Mouse (Mus musculus) embryonic facial prominence, embryonic 10.5 days (tissue): Measurements from ENCODE around the gene Esrrg. TPM values are rescaled to one million over a fixed set of nuclear protein-coding genes. Genes with fewer than 3 reads are reported as not detected.

Experiments
- DNase-seq: peaks from one replicate; pipeline ENCODE4 v3.0.0-alpha.2; 2017; ENCODE audit warnings: low spot score
- H3K27ac ChIP-seq: fragments of 300-500 bp; sonication (generic); replicated peaks from 2 replicates; pipeline ENCODE4 v1.5.1; 2016; ENCODE audit warnings: mild to moderate bottlenecking
- H3K27me3 ChIP-seq: fragments of 300-500 bp; sonication (generic); replicated peaks from 2 replicates; pipeline ENCODE4 v1.6.1; 2016; ENCODE audit warnings: low read depth, mild to moderate bottlenecking; ENCODE audit not compliant: poor library complexity, severe bottlenecking
- H3K36me3 ChIP-seq: fragments of 300-500 bp; sonication (generic); replicated peaks from 2 replicates; pipeline ENCODE4 v1.6.1; 2016; ENCODE audit warnings: mild to moderate bottlenecking, moderate library complexity
- H3K4me1 ChIP-seq: fragments of 300-500 bp; sonication (generic); 2 replicates; pipeline ENCODE4 v1.6.1; 2016
- H3K4me3 ChIP-seq: fragments of 300-500 bp; sonication (generic); 2 replicates; pipeline ENCODE4 v1.5.1; 2016; ENCODE audit warnings: mild to moderate bottlenecking, moderate library complexity
- H3K9me3 ChIP-seq: fragments of 300-500 bp; sonication (generic); 2 replicates; pipeline ENCODE4 v1.6.1; 2016; ENCODE audit warnings: mild to moderate bottlenecking
- WGBS: fragments of 180-500 bp; shearing (Covaris S2); methylation state at CpG from one replicate; pipeline ENCODE4 v1.1.7; 2016; 5-methylcytosine and 5-hydroxymethylcytosine counted together
- polyA plus RNA-seq: library from polyadenylated mRNA; unstranded; fragments of >200 nt; fragmentation: Nextera tagmentation; extraction: Ambion mirVana; gene quantifications from 2 replicates; pipeline ENCODE4 v1.2.1, GENCODE M21; 2016

Esrrg gene
- polyA plus RNA-seq, 1 experiment from 2014 or later: 1.1 TPM

DNA sequence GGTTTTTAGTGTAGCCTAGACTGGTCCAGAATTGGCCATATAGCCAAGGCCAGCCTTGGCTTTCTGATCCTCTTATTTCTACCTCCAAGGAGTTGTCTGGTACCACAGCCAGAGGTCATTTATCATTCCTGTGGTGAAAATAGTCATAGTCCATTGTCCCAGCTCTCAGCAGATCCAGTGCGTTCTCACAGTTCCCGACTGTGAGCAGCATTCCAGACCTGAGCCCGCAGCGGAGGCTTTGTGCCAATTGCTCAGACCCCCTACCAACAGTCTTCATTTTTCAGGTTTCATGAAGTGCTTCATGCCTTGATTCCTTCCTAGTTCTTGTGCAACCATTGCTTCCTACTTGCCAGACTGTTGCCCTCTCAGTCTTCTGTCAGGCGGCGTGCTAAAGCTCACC lies 278.7 kb downstream of the Esrrg start:
- Histone ChIP-seq H3K4me1 (peaks cover 7% of the 10 kb centered on the region), H3K27me3 (no peaks in the 10 kb centered on the region), H3K9me3 (no peaks in the 10 kb centered on the region), H3K27ac (no peak overlapping the region), H3K36me3 (no peaks in the 10 kb centered on the region), H3K4me3 (no peak overlapping the region)
- no peak for DNase-seq
- WGBS: 91% methylated on average over 6 of the region's 6 CpGs

DNA sequence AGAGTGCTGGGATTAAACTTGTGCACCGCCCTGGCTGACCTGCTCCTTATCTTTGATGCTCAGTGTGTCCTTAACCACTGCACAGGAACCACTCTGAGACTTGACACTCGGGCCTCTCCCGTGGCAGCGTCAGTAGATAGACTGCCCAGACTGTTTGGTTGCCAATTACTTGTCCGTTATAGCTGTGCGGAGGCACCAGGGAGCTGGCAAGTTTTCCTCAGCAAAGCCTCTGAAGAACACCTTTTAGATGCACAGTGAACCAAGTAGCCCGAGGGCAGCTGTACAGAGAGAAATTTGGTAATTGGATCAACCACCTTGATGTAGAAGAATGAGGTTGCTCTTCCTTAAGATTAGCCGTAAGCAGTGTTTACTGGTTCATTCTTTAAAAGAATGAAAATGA lies 279.6 kb downstream of the Esrrg start:
- WGBS: 71% methylated on average over 8 of the region's 8 CpGs
- no peak for DNase-seq

DNA sequence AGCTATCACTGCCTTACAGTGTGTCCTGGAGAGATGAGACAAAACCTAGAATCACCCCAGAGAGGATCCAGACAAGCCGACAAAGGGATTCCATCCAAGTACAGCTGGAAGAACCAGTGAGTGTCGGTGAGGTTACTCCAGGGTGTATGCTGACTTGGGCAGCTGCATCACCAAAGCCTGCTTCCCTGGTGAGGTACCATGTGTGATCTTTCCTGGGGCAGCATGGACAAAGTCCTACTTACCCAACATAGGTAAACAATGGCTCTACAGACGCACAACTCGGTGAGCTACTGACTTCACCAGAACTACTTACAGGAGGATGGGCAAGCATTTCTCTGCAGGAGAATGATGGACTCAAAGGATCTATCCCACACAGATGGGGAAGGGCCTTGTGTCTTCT lies 280.5 kb downstream of the Esrrg start:
- no peaks in the 10 kb centered on the region for H3K4me1 ChIP-seq
- H3K36me3 ChIP-seq: no peaks in the 10 kb centered on the region
- DNase-seq: no peak
- WGBS: 90% methylated on average over 4 of the region's 4 CpGs
- no peaks in the 10 kb centered on the region for H3K27me3 ChIP-seq
- no peak overlapping the region for H3K4me3 ChIP-seq
- no peak overlapping the region for H3K27ac ChIP-seq
- no peaks in the 10 kb centered on the region for H3K9me3 ChIP-seq

More for the DNA sequence above, 279.6 kb downstream of the Esrrg start:
- H3K4me3 ChIP-seq: no peak overlapping the region
- no peaks in the 10 kb centered on the region for H3K9me3 ChIP-seq
- peaks cover 7% of the 10 kb centered on the region; the same call in 1 of the 2 replicates for H3K4me1 ChIP-seq
- H3K27me3 ChIP-seq: no peaks in the 10 kb centered on the region
- no peak overlapping the region for H3K27ac ChIP-seq
- H3K36me3 ChIP-seq: no peaks in the 10 kb centered on the region

DNA sequence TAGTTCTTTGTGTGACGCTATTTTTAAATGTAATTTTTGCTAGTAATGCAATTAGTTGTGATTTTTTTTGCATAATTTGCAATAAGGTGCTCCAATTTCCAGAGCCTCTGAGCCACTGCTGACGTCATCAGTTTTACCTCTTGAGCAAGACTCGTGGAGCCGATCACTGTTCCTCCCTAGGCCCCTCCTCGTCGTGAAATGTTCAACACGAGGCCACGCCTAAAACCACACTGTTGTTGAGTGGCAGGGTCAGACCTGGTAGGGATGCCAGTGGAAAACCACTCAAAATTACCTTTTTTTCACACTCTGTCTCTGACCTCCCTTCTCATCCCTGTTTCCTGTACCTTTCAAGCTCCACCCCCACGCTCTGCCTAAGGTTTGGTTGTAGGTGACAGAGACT lies 282.7 kb downstream of the Esrrg start:
- no peaks in the 10 kb centered on the region for H3K9me3 ChIP-seq
- no peak overlapping the region for H3K27ac ChIP-seq
- H3K4me1 ChIP-seq: peaks cover 7% of the 10 kb centered on the region; the same call in 1 of the 2 replicates
- no peak for DNase-seq
- no peaks in the 10 kb centered on the region for H3K36me3 ChIP-seq
- WGBS: 85% methylated on average over 9 of the region's 9 CpGs
- no peaks in the 10 kb centered on the region for H3K27me3 ChIP-seq
- no peak overlapping the region for H3K4me3 ChIP-seq

DNA sequence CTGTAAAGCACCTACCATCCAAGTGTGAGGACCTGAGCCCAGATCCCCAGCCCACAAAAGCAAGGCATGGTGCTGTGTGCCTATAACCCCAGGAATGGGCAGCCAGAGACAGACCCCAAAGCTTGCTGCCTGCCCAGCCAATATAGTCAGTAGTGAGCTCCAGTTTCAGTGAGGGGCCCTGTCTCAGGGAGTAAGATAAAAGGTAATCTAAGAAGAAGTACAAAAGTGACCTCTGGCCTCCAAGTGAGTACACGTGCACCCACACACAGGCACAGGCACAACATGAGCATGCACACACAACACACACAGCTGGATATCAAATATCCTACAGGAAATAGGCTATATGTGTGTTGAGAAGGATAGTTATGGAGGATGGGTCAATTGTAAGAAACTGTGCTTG lies 286.9 kb downstream of the Esrrg start:
- 42% methylated on average over 1 of the region's 1 CpGs for WGBS
- Histone ChIP-seq H3K27ac (no peak overlapping the region), H3K4me3 (no peak overlapping the region), H3K36me3 (no peaks in the 10 kb centered on the region), H3K9me3 (no peaks in the 10 kb centered on the region), H3K4me1 (peaks cover 7% of the 10 kb centered on the region; the same call in 1 of the 2 replicates), H3K27me3 (no peaks in the 10 kb centered on the region)
- DNase-seq: no peak

DNA sequence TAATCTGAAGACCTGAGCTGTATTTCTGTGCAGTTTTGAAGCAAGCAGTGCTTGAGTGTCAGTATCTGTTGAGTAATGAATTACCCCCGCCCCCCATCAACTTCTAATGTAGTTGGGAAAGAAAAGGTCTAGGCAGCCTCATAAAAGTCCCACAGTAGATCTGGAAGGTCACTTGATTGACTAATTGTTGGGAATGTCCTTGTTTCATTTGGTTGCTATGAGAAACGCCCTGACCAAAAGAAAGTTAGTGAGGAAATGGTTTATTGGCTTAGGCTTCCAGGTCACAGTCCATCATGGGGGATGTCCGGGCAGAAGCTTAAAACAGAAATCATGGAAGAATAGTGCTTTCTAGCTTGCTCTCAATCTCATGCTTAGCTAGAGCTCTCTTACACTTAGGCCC lies 287.7 kb downstream of the Esrrg start:
- 88% methylated on average over 3 of the region's 3 CpGs for WGBS
- no peak for DNase-seq
- no peak overlapping the region for H3K27ac ChIP-seq
- H3K27me3 ChIP-seq: no peaks in the 10 kb centered on the region
- no peak overlapping the region for H3K4me3 ChIP-seq
- H3K9me3 ChIP-seq: no peaks in the 10 kb centered on the region
- no peaks in the 10 kb centered on the region for H3K36me3 ChIP-seq
- H3K4me1 ChIP-seq: peaks cover 10% of the 10 kb centered on the region

DNA sequence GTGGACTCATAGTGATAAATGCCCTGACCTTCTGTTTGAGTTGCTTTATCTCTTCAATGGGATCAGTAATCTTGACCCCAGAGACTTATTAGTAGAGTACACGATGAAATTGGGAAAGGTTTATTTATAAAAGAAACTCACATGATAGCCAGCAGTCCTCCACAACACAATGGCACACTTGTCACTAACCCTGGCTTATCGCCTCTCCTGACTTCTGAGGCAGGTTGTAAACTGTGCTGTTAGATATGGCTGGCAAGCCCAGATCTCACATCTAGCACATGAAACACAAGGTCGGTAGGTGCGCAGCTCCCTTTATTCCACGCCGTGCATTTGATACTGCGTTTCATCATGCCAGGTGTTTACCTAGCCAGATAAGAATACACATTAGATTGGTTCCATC lies 288.3 kb downstream of the Esrrg start:
- no peaks in the 10 kb centered on the region for H3K36me3 ChIP-seq
- 92% methylated on average over 7 of the region's 7 CpGs for whole genome bisulfite sequencing
- DNase-seq: no peak

DNA sequence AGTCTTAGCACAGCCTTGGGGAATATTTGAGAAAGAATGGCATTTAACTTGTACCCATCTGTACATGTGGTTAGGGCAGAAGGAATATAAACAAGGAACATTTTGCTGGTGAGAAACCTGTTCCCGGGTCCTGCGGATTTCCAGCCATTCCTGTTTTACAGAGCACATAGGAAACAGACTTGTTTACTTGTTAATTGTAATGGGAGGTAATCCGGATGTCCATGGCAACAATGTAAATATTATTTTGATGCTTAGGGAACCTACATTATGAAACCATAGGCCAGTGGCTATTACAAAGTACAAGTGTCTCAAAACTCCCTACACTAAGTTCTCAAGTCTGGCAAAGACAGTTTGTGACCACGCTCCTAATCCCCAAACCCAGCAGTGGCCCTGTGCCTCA lies 290.9 kb downstream of the Esrrg start:
- 61% methylated on average over 4 of the region's 4 CpGs for WGBS
- Histone ChIP-seq H3K4me1 (peaks cover 13% of the 10 kb centered on the region), H3K27me3 (no peaks in the 10 kb centered on the region), H3K4me3 (no peak overlapping the region), H3K9me3 (no peaks in the 10 kb centered on the region), H3K27ac (no peak overlapping the region), H3K36me3 (no peaks in the 10 kb centered on the region)
- DNase-seq: no peak

More for the DNA sequence above, 288.3 kb downstream of the Esrrg start:
- no peak overlapping the region for H3K27ac ChIP-seq
- H3K9me3 ChIP-seq: no peaks in the 10 kb centered on the region
- no peak overlapping the region for H3K4me3 ChIP-seq
- peaks cover 10% of the 10 kb centered on the region for H3K4me1 ChIP-seq
- no peaks in the 10 kb centered on the region for H3K27me3 ChIP-seq

DNA sequence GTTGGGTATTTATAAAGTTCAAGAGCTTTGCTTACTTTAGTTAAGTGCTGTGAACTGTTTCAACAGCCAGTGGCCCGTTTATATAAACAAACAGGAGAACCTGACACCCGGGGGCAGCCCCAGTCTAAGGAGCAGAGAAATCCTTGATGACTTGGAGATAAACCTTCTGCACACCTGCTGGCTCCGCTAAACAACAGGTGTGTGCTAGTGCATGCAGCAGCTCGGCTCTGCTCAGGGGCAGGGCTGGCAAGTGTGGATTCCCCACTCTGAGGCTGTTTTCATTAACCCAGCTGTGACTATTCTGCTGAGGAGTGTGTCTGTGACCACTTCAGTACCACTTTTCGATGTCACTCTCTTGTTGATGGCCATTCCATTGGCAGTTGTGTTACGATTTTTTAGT lies 292.2 kb downstream of the Esrrg start:
- peak; percentile 34 for DNase-seq
- Histone ChIP-seq H3K27me3 (no peaks in the 10 kb centered on the region), H3K36me3 (no peaks in the 10 kb centered on the region), H3K27ac (no peak overlapping the region), H3K4me3 (no peak overlapping the region), H3K9me3 (no peaks in the 10 kb centered on the region), H3K4me1 (peaks cover 7% of the 10 kb centered on the region)
- WGBS: 57% methylated on average over 6 of the region's 6 CpGs

DNA sequence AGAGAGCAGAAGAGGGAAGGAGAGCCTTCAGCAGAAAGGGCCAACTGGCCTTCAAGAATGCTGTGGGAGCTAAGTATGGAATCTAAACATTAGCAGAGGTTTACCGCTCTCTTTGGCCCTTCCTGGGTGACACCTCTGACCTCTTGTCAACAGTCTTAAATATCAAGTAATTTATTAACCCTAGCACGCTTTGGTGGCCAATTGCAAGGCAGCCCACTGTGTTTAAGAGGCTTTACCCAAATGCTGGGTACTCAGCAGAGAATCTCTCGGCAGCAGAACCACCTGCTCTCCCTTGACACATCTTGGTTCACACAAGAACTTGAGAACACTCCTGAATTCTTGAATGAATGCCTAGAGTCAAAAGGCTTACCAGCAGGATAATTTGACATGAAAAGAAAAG lies 293.6 kb downstream of the Esrrg start:
- H3K27ac ChIP-seq: no peak overlapping the region
- no peak overlapping the region for H3K4me3 ChIP-seq
- no peaks in the 10 kb centered on the region for H3K36me3 ChIP-seq
- 53% methylated on average over 3 of the region's 3 CpGs for WGBS
- peaks cover 8% of the 10 kb centered on the region for H3K4me1 ChIP-seq
- no peaks in the 10 kb centered on the region for H3K9me3 ChIP-seq
- DNase-seq: no peak
- H3K27me3 ChIP-seq: no peaks in the 10 kb centered on the region

DNA sequence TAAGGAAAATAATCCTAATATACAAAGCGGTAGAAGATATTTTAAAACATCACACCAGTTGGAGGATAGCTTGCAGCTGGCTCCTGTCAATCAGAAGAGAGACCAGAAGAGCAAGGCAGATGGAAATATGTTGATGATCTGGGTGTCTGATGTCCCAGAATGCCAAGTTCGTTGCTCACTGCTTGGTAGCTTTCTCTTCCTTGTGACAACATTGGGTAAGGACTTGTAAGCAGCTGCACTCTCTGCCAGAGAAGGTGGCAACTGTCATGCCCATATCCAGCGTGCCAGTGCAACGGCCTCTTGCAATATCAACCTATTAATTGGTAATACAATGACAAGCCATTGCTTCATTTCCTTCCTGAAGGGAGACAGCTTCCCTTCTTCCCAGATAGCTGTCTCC lies 296.1 kb downstream of the Esrrg start:
- Histone ChIP-seq H3K27ac (no peak overlapping the region), H3K27me3 (no peaks in the 10 kb centered on the region), H3K36me3 (no peaks in the 10 kb centered on the region), H3K9me3 (no peaks in the 10 kb centered on the region), H3K4me3 (no peak overlapping the region), H3K4me1 (peaks cover 21% of the 10 kb centered on the region)
- WGBS: 87% methylated on average over 4 of the region's 4 CpGs
- no peak for DNase-seq

DNA sequence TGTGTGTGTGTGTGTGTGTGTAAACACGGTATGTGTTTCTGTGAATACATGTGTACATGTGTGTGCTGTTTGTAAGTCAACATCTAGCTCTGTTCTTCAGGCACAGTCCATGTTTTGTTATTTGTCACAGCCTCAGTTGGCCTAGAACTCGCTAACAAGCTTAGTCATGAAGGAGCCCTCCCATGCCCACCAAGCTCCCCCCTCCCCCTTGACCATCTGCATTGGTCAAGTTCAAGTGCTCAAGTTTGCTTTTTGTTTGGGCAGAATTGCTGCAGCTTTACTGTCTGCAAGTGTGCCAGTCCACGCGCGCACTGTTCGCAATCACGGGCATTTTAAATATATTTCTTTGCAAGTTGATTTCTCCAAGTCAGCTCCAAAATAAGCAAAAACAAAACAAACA lies 298.8 kb downstream of the Esrrg start:
- Histone ChIP-seq H3K27me3 (no peaks in the 10 kb centered on the region), H3K4me1 (peaks cover 14% of the 10 kb centered on the region), H3K9me3 (no peaks in the 10 kb centered on the region), H3K36me3 (no peaks in the 10 kb centered on the region), H3K4me3 (no peak overlapping the region), H3K27ac (peak overlapping the region; percentile 61)
- 60% methylated on average over 7 of the region's 7 CpGs for WGBS
- DNase-seq: no peak

DNA sequence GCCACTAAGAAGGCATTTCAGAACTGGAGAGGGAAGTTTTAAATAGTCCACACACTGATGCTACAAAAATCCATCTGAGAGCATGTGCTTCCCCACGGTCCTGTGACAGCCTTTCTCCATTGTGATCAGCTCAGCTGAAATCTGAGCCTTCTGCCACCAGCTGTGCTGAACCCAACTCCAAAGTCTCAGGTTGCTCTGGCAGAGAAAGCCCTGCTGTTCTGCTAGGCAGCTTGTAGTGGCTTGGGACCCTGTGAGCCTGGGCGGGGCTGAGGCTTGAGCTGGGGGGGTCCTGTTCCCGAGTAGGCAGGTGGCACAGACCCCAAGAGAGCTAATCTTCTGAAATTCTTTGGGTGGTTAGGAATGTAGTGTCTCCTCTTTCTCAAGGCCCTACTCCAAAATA lies 299.3 kb downstream of the Esrrg start:
- Histone ChIP-seq H3K27me3 (no peaks in the 10 kb centered on the region), H3K27ac (peak overlapping the region; percentile 61), H3K36me3 (no peaks in the 10 kb centered on the region), H3K4me1 (peaks cover 14% of the 10 kb centered on the region), H3K4me3 (no peak overlapping the region), H3K9me3 (no peaks in the 10 kb centered on the region)
- WGBS: 3% methylated on average over 3 of the region's 3 CpGs
- peak; percentile 70 for DNase-seq

DNA sequence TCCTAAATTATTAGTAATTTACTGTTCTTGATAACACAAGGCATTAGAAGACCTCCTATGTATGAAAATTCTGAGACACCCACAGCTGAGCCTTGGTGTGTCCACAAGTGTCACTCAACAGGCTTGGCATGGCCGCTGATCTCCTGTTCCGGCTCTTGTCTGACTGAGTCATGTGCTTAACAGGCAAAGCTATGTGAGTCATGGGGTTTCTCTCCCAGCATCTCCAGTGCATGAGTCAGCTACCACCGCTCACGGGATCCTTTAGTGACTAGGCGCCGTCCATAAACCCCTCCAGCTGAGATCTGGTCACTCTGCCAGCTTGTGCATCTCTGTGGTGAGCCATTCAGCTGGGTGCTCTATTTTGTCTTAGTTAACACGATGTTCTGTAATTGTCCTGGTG lies 302.1 kb downstream of the Esrrg start:
- H3K27me3 ChIP-seq: no peaks in the 10 kb centered on the region
- no peak overlapping the region for H3K27ac ChIP-seq
- H3K4me1 ChIP-seq: peaks cover 14% of the 10 kb centered on the region
- no peaks in the 10 kb centered on the region for H3K9me3 ChIP-seq
- no peak for DNase-seq
- WGBS: 89% methylated on average over 7 of the region's 7 CpGs
- no peaks in the 10 kb centered on the region for H3K36me3 ChIP-seq
- H3K4me3 ChIP-seq: no peak overlapping the region
